In the genomic region with DNA sequence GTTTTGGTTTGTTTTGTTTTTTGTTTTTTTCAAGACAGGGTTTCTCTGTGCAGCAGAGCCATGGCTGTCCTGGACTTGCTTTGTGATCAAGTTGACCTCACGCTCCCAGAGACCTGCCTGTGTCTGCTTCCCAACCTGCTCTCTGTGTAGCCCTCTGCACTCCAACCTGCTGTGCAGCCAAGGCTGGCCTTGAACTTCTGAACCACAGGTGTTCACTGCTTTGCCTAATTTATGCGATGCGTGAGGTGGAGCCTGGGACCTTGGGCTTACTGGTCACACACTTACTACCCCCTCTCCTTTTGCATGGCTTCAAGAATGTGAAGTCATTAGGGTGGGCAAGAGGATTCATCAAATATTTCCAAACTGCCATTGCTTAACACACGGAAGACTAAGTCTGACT, we compare ENCODE assay signal across 27 mouse cellular contexts.
"Had no signal": no experiment of that assay in that cellular context is flagged by ENCODE, and none has a peak within 500 bp of the region (broad histone marks: within the 10 kb centered on the region; RNA-seq: fewer than 3 reads in every experiment).

No protein-coding gene starts in this region.

- H3K27ac ChIP-seq: limb, embryonic 10.5 days; limb, embryonic 12.5 days; limb, embryonic 13.5 days; limb, embryonic 15.5 days; liver, embryonic 12.5 days; liver, embryonic 13.5 days; liver, embryonic 14.5 days; liver, embryonic 15.5 days; lung, embryonic 15.5 days; macrophage; midbrain, embryonic 10.5 days; midbrain, embryonic 12.5 days; midbrain, embryonic 13.5 days; midbrain, embryonic 15.5 days had no signal

- H3K27me3 ChIP-seq: limb, embryonic 12.5 days; limb, embryonic 13.5 days; limb, embryonic 15.5 days; liver, embryonic 12.5 days; liver, embryonic 13.5 days; liver, embryonic 15.5 days; lung, embryonic 15.5 days; megakaryocyte, embryonic 14.5 days; midbrain, embryonic 12.5 days; midbrain, embryonic 13.5 days; midbrain, embryonic 15.5 days had no signal

- DNase-seq: left cerebral cortex, postnatal 4 days; liver; liver, embryonic 13.5 days; liver, postnatal 0 days; lung, adult 18-20 months; lung, adult 2 months; lung, embryonic 14.5 days; lung, postnatal 10 days; lung, postnatal 14 days; lung, postnatal 36 days; lung, postnatal 4 days; midbrain, embryonic 14.5 days had no signal

- H3K4me3 ChIP-seq: limb, embryonic 10.5 days; limb, embryonic 12.5 days; limb, embryonic 13.5 days; limb, embryonic 15.5 days; liver, embryonic 12.5 days; liver, embryonic 13.5 days; liver, embryonic 15.5 days; lung, embryonic 15.5 days; megakaryocyte, embryonic 14.5 days; midbrain, embryonic 10.5 days; midbrain, embryonic 12.5 days; midbrain, embryonic 13.5 days; midbrain, embryonic 15.5 days; myocyte had no signal

- H3K36me3 ChIP-seq: limb, embryonic 10.5 days; limb, embryonic 12.5 days; limb, embryonic 13.5 days; limb, embryonic 15.5 days; liver, embryonic 12.5 days; liver, embryonic 13.5 days; liver, embryonic 15.5 days; lung, embryonic 15.5 days; midbrain, embryonic 10.5 days; midbrain, embryonic 12.5 days; midbrain, embryonic 13.5 days; midbrain, embryonic 15.5 days had no signal

- H3K4me1 ChIP-seq: limb, embryonic 10.5 days; limb, embryonic 12.5 days; limb, embryonic 13.5 days; limb, embryonic 15.5 days; liver, embryonic 12.5 days; liver, embryonic 13.5 days; liver, embryonic 15.5 days; lung, embryonic 15.5 days; megakaryocyte, embryonic 14.5 days; midbrain, embryonic 10.5 days; midbrain, embryonic 12.5 days; midbrain, embryonic 13.5 days; midbrain, embryonic 15.5 days had no signal

- H3K9ac ChIP-seq: limb, embryonic 12.5 days; limb, embryonic 13.5 days; limb, embryonic 15.5 days; liver, embryonic 12.5 days; liver, embryonic 13.5 days; liver, embryonic 14.5 days; liver, embryonic 15.5 days; liver, postnatal 0 days; lung, embryonic 14.5 days; lung, embryonic 15.5 days; midbrain, embryonic 12.5 days; midbrain, embryonic 13.5 days; midbrain, embryonic 15.5 days had no signal

- H3K9me3 ChIP-seq: limb, embryonic 10.5 days; limb, embryonic 12.5 days; limb, embryonic 13.5 days; limb, embryonic 15.5 days; lung, embryonic 15.5 days; midbrain, embryonic 12.5 days; midbrain, embryonic 13.5 days; midbrain, embryonic 15.5 days had no signal
